Mouse (Mus musculus): ENCODE data around the gene Gm28043. TPM values are rescaled to one million over a fixed set of nuclear protein-coding genes. Genes with fewer than 3 reads are reported as not detected.

Gene Gm28043
- polyA plus RNA-seq, 1 experiment, result 2.1 TPM

- no peak for TF ChIP-seq CTCF (IDR thresholded peaks at IDR 0.05; ENCODE audit: borderline replicate concordance, insufficient read depth, low read length)
- TF ChIP-seq POLR2A (IDR thresholded peaks at IDR 0.05; ENCODE audit: low read depth, low read length), result no peak
- Histone ChIP-seq H3K4me1 (ENCODE audit: control insufficient read depth, insufficient read depth, low read length) (no peaks in the 10 kb centered on the region), H3K4me3 (ENCODE audit: insufficient read depth, low read length) (no peak overlapping the region), H3K27ac (ENCODE audit: insufficient read depth, low read length) (no peak overlapping the region)
Measured at GRCm38 (mm10) chr17:29642219-29642618, 27.5 kb downstream of the Gm28043 start.

DNA sequence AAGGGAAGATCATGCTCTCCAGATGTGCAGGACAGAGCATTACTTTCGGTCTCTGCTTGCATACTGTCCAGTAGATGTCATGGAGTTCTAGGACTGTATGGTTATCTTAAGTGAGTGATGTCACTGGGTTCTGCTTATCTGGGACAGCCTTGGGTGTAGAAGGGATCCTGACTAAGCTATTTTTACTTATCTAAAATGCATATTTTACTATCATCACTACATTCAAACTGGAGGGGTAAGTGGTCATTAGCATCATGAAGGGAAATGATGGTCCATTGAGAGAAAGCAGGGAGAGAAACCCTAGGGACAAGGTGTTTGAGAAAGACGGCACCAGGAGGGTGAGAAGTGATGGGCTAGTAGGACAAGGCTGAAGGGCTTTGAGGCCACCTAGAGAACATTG lies 43.6 kb downstream of the Gm28043 start:
- Histone ChIP-seq H3K4me3 (ENCODE audit: insufficient read depth, low read length) (no peak overlapping the region), H3K4me1 (ENCODE audit: control insufficient read depth, insufficient read depth, low read length) (no peaks in the 10 kb centered on the region; the same call in 1 of the 2 replicates), H3K27ac (ENCODE audit: insufficient read depth, low read length) (no peak overlapping the region)
- TF ChIP-seq POLR2A (IDR thresholded peaks at IDR 0.05; ENCODE audit: low read depth, low read length) (no peak), CTCF (IDR thresholded peaks at IDR 0.05; ENCODE audit: borderline replicate concordance, insufficient read depth, low read length) (no peak)

DNA sequence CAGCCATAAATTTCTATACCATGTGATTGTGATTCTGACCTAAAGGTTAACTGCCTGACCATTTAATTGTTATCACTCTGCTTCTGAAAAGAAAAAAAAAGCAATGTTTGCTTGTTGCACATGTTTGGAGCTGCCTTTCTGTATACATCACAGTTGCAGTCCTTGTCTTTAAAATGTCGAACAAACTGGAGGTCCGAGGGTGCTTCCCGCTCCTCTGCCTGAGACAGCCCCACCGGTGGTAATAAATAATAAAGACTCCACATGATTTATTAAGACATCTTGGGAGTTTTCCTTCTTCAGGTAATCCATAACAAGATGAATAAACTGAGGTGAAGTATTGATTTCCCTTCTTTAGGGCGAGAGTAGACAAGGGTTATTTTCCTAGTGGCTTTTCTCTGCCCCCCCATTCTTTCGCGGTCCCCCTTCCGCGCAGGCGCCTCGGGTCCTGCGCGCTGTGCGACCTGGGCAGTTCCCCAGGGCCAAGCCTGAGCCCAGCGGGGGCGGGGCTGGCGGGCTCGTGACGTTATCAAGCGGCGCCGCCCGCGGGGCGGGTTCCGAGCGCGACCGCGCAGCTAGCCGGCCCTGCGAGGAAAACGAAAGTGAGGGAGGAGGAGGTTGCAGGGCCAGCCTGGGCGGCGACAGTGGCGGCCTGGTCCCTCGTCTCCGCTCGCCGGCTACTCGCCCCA lies 45.5 kb downstream of the Gm28043 start, which contains the start of gene Cmtr1:
Gene Cmtr1 (plus strand): TSS at position 520 of the 686 bp plus-strand sequence.
- no peak for TF ChIP-seq CTCF (IDR thresholded peaks at IDR 0.05; ENCODE audit: borderline replicate concordance, insufficient read depth, low read length)
- TF ChIP-seq POLR2A (IDR thresholded peaks at IDR 0.05; ENCODE audit: low read depth, low read length), result peak; percentile 88
- peak within 1 kb of the TSS; percentile 84 for H3K27ac ChIP-seq (ENCODE audit: insufficient read depth, low read length)
- no peaks in the 10 kb centered on the region; the same call in 1 of the 2 replicates for H3K4me1 ChIP-seq (ENCODE audit: control insufficient read depth, insufficient read depth, low read length)

GRCm38 (mm10) chr17:29660762-29661391 lies 46.2 kb downstream of the Gm28043 start:
- H3K27ac ChIP-seq (ENCODE audit: insufficient read depth, low read length), result peak overlapping the region; percentile 84
- no peak for TF ChIP-seq CTCF (IDR thresholded peaks at IDR 0.05; ENCODE audit: borderline replicate concordance, insufficient read depth, low read length)
- TF ChIP-seq POLR2A (IDR thresholded peaks at IDR 0.05; ENCODE audit: low read depth, low read length), result no peak
- H3K4me3 ChIP-seq (ENCODE audit: insufficient read depth, low read length), result peak overlapping the region; percentile 83
- H3K4me1 ChIP-seq (ENCODE audit: control insufficient read depth, insufficient read depth, low read length), result no peaks in the 10 kb centered on the region; the same call in 1 of the 2 replicates

More for the DNA sequence above, 45.5 kb downstream of the Gm28043 start, which contains the start of gene Cmtr1:
- H3K4me3 ChIP-seq (ENCODE audit: insufficient read depth, low read length), result peak within 1 kb of the TSS; percentile 83

DNA sequence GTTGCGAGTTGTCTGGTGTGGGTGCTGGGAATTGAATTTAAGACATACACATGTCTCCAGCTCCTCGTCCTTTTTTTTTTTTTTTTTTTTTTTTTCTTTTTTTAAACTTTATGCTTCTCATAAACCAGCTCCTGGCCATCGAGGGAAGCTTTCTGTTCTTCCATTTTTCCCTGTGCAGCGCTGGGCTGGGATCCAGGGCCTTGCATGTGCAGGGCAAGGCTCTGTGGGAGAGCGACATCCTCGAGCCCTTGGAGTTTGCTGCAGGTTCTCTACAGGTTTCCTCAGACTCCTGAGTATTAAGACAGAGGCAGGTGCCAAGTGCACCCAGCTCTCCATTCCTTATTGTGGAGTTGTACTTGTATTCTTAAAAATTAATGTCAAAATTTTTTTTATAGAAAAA lies 47.5 kb downstream of the Gm28043 start:
- Histone ChIP-seq H3K27ac (ENCODE audit: insufficient read depth, low read length) (no peak overlapping the region), H3K4me3 (ENCODE audit: insufficient read depth, low read length) (no peak overlapping the region; the same call in 1 of the 2 replicates), H3K4me1 (ENCODE audit: control insufficient read depth, insufficient read depth, low read length) (no peaks in the 10 kb centered on the region; the same call in 1 of the 2 replicates)
- TF ChIP-seq POLR2A (IDR thresholded peaks at IDR 0.05; ENCODE audit: low read depth, low read length), result no peak
- TF ChIP-seq CTCF (IDR thresholded peaks at IDR 0.05; ENCODE audit: borderline replicate concordance, insufficient read depth, low read length), result no peak

DNA sequence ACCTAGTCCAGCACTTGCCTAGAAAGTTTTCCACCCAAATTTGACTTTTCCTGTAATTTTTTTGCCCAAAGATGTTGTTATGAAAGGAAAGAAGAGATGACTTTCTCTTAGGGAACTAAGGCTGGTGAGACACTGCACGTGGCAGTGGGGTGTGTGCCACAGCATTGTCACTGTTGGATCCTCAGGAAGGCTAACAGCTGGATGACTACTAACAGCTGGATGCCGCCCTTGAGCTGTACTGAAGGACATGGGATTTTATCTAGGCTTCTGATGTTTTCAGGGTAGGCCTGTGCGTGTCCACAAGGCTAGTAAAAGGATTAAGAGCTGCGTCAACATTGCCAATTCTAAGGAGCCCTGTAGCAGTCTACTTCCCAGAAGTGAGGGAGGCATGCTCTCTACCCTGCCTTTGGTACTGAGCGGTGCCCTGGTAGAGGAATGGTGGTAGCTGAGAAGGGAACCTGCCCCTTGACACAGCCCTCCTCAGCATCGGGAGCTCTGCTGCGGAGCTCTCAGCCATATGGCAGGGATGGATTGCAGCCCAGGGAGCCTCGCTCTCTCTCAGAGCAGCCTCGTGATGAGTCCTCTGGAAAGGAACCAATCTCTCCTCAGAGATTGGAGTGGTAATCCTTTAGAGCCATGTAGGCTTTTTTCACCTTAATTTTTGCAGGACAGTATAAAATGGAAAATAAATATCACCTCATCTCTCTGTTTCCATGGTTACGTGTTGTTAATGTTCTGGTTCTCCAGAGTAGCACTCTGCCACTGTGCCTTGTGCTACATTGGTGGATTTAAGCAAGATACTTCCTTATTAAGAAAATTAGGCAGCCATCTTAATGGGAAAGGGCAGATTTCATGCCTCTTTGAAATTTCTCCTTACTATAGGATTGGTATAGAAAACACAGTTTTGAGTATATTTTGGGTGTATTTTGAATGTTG lies 53.6 kb downstream of the Gm28043 start:
- TF ChIP-seq POLR2A (IDR thresholded peaks at IDR 0.05; ENCODE audit: low read depth, low read length) (no peak), CTCF (IDR thresholded peaks at IDR 0.05; ENCODE audit: borderline replicate concordance, insufficient read depth, low read length) (no peak)
- H3K4me3 ChIP-seq (ENCODE audit: insufficient read depth, low read length), result no peak overlapping the region
- H3K27ac ChIP-seq (ENCODE audit: insufficient read depth, low read length), result no peak overlapping the region
- H3K4me1 ChIP-seq (ENCODE audit: control insufficient read depth, insufficient read depth, low read length), result peaks cover 2% of the 10 kb centered on the region; the same call in 1 of the 2 replicates

DNA sequence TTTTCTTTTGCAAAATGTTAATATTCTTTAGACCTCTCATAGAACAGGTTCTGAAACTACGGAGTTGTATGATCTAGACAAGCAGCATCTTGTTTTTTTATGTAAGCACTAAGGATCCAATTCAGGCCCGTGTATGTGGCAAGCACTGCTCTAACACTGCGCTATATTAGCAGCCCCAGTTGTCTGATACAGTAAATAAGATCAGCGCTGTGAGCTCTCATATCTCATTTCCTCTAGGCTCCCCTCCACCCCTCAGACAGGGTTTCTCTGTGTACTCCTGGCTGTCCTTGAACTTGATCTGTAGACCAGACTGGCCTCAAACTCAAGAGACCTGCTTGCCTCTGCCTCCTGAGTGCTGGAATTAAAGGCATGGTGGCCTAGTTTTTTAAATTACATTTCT lies 54.4 kb downstream of the Gm28043 start:
- Histone ChIP-seq H3K27ac (ENCODE audit: insufficient read depth, low read length) (no peak overlapping the region), H3K4me3 (ENCODE audit: insufficient read depth, low read length) (no peak overlapping the region), H3K4me1 (ENCODE audit: control insufficient read depth, insufficient read depth, low read length) (peaks cover 2% of the 10 kb centered on the region; the same call in 1 of the 2 replicates)
- TF ChIP-seq POLR2A (IDR thresholded peaks at IDR 0.05; ENCODE audit: low read depth, low read length) (no peak), CTCF (IDR thresholded peaks at IDR 0.05; ENCODE audit: borderline replicate concordance, insufficient read depth, low read length) (no peak)

DNA sequence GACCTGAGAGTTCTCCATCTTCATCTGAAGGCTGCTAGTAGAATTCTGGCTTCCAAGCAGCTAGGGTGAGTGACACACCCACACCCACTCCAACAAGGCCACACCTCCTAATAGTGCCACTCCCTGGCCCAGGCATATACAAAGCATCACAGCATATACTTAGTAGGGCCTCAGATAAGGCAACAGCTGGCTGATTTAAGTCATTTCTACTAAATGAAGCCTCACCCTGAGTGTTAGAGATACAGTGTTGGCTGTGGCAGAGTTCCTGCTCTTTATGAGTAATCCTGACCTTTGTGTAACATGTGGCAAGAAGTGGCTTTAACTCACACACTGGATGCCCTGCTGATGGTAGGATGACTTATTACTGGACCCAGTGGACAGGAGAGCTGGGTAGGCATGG lies 55.3 kb downstream of the Gm28043 start:
- Histone ChIP-seq H3K4me3 (ENCODE audit: insufficient read depth, low read length) (no peak overlapping the region), H3K27ac (ENCODE audit: insufficient read depth, low read length) (no peak overlapping the region), H3K4me1 (ENCODE audit: control insufficient read depth, insufficient read depth, low read length) (peaks cover 2% of the 10 kb centered on the region; the same call in 1 of the 2 replicates)
- no peak for TF ChIP-seq POLR2A (IDR thresholded peaks at IDR 0.05; ENCODE audit: low read depth, low read length)
- TF ChIP-seq CTCF (IDR thresholded peaks at IDR 0.05; ENCODE audit: borderline replicate concordance, insufficient read depth, low read length), result no peak

DNA sequence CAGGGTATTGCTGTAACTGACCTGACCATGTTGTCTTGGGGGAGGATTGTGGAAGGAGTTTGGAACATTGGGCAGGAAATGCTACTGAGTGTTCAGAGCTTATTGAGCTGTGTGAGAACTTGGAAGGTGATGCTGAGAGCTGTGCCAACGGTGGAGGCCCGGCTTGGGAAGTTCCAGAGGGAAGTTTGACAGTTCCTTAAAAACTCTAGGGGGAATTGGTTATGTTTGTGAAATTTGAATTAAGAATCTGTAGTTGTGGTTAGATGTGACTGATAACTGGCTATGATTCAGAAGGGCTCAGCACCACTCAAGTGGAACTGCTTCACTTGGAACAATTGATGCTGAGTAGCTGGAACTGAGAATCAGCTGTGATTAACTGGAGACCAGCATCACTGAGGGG lies 56.3 kb downstream of the Gm28043 start:
- H3K4me1 ChIP-seq (ENCODE audit: control insufficient read depth, insufficient read depth, low read length), result peaks cover 2% of the 10 kb centered on the region; the same call in 1 of the 2 replicates

More for the DNA sequence above, 56.3 kb downstream of the Gm28043 start:
- Histone ChIP-seq H3K27ac (ENCODE audit: insufficient read depth, low read length) (0 out of 2 replicates have a peak overlapping the region, but pooled peaks have one; percentile 1), H3K4me3 (ENCODE audit: insufficient read depth, low read length) (no peak overlapping the region)
- TF ChIP-seq POLR2A (IDR thresholded peaks at IDR 0.05; ENCODE audit: low read depth, low read length), result no peak
- no peak for TF ChIP-seq CTCF (IDR thresholded peaks at IDR 0.05; ENCODE audit: borderline replicate concordance, insufficient read depth, low read length)

Measured in embryonic fibroblast, embryonic 13.5 days (primary cell).